Mouse (Mus musculus) stomach, adult 2 months (tissue): ENCODE measurements around the gene Twf1. TPM values are rescaled to one million over a fixed set of nuclear protein-coding genes. Genes with fewer than 3 reads are reported as not detected.

ENCODE experiments used
- polyA plus RNA-seq: library from polyadenylated mRNA; depleted of rRNA; stranded (reverse); fragments of >200 nt; gene quantifications from 2 replicates; pipeline ENCODE4 v1.2.3, GENCODE M21; 2012; rRNA removed

Twf1 gene
- polyA plus RNA-seq: 14.2 and 16.2 TPM in 2 replicates

DNA sequence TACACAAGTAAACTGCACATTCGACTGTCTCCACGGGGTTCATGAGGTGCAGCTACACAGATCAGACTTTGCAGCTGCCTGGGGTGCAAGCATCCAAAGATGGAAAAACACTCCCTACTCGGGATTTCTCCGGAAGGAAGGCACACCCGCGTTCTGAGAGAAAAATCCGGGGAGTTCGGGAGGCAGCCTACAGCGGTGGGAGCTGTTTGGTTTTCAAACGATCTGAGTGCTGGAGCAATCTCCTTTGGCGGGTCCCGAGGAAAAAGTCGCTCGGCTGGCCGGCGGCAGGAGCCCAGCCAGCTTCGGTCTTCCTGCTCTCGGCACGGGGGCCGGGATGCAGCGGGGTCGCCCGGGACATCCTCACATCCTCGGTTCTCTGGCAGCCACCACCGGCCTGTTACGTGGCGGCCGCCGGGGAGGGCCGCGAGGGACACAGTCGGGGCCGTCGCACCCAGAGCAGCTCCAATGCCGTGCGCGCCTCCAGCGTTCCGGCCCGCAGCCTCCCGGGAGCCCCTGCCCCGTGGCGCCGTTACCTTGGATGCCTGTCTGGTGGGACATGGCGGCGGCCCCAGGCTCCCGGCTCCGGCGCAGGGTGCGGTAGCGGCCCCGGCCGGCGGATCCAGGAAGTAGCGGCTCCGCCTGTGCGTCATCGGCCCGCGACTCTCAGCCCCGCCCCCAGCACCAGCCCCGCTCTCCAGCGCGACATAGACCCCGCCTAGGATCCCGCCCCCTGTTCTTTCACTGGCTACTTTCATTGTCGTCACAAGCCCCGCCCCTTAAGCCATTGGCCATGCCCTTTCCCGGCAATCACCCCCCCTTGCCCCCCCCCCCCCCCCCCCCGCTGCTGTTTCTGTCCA lies at the start of gene Twf1:
TSS of gene Twf1 (minus strand) at position 671 of the 857 bp plus-strand sequence.

DNA sequence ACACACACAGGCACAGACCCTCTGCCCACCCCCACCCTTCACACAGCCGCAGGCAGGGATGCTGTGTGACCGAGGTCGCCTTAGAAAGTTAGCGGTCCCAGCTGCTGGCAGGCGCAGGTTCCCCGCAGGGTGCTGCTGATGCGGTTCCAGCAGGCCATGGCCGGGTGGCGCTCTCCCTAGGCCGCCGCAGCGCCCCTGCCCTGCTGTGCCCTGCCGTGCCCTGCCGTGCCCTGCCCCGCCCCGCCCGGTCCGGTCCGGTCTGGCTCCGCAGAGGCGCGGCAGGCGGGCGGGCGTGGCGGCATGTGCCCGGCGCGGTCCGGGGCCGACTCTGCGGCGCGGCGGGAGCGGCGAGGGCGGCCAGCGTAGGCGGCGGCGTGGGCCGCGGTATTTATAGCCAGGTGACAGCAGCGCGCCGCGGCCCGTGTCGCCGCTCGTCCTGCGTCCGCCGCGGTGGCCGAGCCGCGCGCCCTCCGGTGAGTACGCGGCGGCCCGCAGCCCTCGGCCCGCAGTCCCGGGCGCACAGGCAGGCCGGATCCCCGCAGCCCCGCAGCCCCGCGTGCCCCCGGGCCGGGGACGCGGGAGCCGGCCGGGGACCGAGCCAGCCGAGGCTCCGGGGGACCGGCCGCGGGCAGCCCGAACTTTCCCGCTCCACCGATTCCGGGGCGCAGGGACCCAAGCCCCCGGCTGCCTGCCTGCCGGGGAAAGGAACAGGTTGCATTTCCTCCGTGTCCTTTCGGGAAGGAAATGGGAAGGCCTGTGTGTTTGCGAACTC lies 39.3 kb upstream of the Twf1 start, which contains the start of gene Tmem117:
TSS of gene Tmem117 (plus strand) at position 403 of the 772 bp plus-strand sequence.

DNA sequence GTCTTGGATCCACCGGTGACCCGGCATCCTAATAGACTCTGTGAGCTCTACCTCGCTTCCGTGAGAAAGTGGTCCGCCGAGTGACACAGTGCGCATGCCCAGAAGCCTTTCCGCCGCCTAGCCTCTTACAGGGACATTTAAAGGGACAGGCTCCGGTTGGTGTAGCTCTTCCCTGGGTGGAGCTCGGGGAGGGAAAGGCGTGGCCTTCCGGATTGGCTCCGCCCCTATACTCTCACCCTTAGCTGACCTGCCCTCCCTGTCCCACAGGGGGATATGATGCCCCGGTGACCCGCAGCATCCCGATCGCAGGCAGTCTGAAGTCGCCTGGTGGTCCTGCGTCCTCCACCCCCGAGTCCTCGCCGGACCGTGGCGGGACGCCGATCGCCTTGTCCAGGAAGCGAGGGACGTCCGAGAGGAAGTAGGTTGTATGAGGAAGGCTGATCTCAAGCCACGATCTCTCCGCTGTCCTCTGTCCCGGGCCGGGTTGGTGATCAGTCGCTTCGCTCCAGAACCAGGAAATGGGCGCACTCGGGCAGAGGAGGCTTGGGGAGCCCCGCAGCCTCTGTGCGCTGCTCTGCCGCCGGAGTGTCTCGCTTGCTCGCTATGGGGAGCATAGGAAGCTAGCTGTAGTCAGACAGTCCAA lies 46.2 kb downstream of the Twf1 start, which contains the start of the genes Pus7l and Irak4:
TSS of gene Pus7l (minus strand) at position 139 of the 643 bp plus-strand sequence.
TSS of gene Irak4 (plus strand) at position 235 of the 643 bp plus-strand sequence.

Other genes with a start within 250 kb of the Twf1 start
- gene Adamts20, start 124.5 kb downstream of the Twf1 start, polyA plus RNA-seq: 0.25 and 0.78 TPM in 2 replicates
- 0.85 and 0.90 TPM in 2 replicates for gene Pus7l, start 46.3 kb downstream of the Twf1 start, polyA plus RNA-seq
- 2.1 and 3.1 TPM in 2 replicates for gene Irak4, start 46.2 kb downstream of the Twf1 start, polyA plus RNA-seq
- gene Tmem117, start 39.3 kb upstream of the Twf1 start, polyA plus RNA-seq: 0.20 and 0.34 TPM in 2 replicates